Mouse (Mus musculus) right cerebral cortex, postnatal 4 days (tissue): ENCODE data around the gene Rapgefl1.

Source experiments
- DNase-seq: peaks from one replicate; pipeline ENCODE4 v3.0.0-alpha.2; 2022

Gene Rapgefl1

DNA sequence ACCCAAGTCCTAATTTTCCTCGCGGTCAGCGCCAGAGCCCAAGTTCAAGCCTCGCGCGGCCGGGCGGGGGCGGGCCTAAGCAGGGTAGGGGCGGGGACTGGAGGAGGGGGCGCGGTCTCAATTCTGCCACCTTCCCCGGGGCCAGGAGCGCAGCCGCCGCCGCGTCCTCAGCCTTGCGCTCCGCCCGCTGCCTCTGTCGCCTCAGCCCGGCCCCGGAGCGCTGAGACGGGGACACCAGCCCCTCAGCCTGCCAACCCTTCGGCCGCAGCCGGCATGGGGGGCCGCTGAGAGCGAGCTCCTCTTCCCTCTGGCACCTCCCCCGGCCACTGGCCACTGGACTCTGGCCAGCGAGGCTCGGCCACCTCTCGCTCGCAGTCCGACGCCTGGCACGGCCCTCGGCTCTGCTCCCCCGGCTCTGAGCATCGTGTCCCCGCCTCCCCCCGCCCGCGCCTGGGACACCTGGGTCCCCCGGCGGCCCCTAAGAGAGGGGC lies at the start of gene Rapgefl1:
TSS of gene Rapgefl1 (plus strand) at position 135 of the 491 bp plus-strand sequence.
- peak; percentile 76 for DNase-seq

GRCm38 (mm10) chr11:98787229-98787628 lies 49.4 kb upstream of the Rapgefl1 start:
- no peak for DNase-seq

- DNase-seq: no peak
These were observed 48.9 kb upstream of the Rapgefl1 start for GRCm38 (mm10) chr11:98787691-98788090.

DNA sequence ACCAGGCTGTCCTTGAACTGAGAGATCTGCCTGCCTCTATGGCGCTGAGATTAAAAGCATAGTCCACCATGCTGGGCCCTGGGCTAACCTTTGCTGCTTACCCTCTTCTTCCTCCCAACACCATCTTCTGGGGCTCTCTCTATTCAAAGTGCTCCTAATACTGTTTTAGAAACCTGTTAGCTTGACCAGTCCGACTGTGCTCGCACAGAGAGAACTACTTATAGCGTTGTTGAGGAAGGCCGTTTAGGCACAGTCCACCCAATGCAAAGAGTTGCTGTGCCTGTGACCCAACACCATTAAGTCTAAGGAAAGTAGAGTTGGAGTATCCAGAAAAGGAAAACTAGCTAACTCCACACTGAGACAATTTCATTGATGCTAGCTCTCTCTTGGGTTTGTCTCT lies 48.4 kb upstream of the Rapgefl1 start:
- DNase-seq: no peak

- DNase-seq: peak; percentile 72
These were observed 47.9 kb upstream of the Rapgefl1 start for GRCm38 (mm10) chr11:98788550-98789218.

GRCm38 (mm10) chr11:98789219-98789807 lies 47.3 kb upstream of the Rapgefl1 start:
- peak; percentile 23 for DNase-seq

DNA sequence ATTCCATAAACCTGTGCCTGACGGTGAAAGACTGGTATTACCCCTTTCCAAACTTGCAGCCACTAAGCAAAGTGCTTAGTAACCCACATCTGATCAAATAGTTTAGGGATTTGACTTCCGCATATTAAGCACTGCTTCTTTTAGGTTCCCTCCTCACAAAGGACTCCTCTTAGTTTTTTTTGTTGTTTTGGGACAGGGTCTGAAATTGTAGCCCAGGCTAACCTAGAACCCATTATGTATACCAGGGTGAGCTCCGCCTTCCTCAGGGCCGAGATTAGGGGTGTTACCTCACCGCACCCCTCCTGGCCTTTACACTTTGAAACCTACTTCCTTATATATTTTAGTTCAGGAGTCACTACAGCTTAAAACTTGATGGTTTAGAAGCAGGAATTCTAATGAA lies 46.8 kb upstream of the Rapgefl1 start:
- no peak for DNase-seq

- DNase-seq: no peak
These were observed 45.9 kb upstream of the Rapgefl1 start for GRCm38 (mm10) chr11:98790631-98791205.

DNA sequence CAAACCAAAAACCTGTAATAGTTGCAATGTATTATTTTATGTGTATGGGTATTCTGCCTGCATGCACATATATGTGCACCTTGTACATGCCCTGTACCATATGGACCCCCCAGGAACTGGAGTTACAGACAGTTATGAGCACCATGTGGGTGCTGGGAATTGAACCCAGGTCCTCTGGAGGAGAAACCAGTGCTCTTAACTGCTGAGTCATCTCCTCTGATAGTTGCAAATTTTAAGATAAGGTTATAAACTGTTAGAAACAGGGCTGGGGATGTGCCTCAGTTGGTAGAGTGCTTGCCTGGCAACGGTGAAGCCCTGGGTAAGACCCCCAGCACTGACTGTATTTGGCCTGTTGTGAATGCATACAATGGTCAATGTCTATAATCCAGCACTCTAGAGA lies 45.1 kb upstream of the Rapgefl1 start:
- DNase-seq: no peak

GRCm38 (mm10) chr11:98792081-98792480 lies 44.5 kb upstream of the Rapgefl1 start:
- no peak for DNase-seq

- DNase-seq: no peak
These were observed 42.0 kb upstream of the Rapgefl1 start for GRCm38 (mm10) chr11:98794469-98795014.

DNA sequence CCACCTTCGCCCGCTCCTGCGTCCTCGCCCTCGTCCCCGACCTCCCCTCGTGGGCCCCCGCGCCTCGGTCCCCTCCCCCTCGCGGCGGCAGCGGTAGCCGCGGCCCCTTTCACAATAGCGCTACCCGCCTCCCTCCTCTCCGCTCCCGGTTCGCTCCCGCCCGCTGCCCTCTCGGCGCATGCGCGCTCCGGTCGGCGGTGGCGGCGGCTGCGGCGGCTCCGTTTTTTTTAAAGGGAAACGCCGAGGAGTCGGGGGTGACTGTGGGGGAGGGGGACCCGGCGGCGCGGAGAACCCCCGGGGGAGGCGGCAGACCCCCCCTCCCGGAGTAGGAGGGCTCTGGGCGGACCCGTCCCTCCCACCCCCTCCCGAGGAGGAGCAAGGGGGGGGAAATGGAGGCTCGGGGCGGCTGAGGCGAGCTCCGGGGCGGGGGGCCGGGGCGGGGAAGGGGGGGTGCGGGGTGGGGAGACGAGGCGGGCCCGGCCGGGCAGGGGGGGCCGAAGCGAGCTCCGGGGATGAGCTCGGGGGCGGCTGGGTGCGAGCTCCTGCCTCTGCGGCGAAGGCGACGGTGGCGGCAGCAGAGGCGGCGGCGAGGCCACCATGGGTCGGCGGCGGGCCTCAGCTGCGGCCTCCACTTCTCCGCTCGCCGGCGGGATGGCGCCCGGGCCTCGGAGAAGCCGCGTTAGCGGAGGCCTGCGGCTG lies 41.4 kb upstream of the Rapgefl1 start, which contains the start of gene Msl1:
TSS of gene Msl1 (plus strand) at position 502 of the 699 bp plus-strand sequence.
- peak; percentile 92 for DNase-seq

DNA sequence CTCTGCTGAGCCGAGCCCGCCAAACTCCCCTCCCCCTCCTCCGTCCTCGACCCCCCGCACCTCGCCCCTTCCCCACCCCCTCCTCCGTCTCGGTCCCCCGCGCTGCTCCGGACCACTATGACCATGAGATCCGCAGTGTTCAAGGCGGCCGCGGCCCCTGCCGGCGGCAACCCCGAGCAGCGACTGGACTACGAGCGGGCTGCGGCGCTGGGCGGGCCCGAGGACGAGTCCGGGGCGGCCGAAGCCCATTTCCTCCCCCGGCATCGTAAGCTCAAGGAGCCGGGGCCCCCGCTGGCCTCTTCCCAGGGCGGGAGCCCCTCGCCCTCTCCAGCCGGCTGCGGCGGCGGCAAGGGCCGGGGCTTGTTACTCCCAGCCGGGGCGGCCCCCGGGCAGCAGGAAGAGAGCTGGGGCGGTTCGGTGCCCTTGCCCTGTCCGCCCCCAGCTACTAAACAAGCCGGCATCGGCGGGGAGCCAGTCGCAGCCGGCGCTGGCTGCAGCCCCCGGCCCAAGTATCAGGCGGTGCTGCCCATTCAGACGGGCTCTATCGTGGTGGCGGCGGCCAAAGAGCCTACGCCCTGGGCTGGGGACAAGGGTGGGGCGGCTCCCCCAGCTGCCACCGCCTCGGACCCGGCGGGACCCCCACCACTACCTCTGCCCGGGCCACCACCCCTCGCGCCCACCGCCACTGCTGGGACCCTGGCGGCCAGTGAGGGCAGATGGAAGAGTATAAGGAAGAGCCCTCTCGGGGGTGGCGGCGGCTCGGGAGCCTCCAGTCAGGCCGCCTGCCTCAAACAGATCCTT lies 40.7 kb upstream of the Rapgefl1 start:
- peak; percentile 50 for DNase-seq

- peak; percentile 83 for DNase-seq
These were observed 39.9 kb upstream of the Rapgefl1 start for GRCm38 (mm10) chr11:98796515-98797216.

GRCm38 (mm10) chr11:98797306-98797705 lies 39.3 kb upstream of the Rapgefl1 start:
- no peak for DNase-seq

- no peak for DNase-seq
These were observed 38.7 kb upstream of the Rapgefl1 start for GRCm38 (mm10) chr11:98797909-98798308.

- DNase-seq: no peak
These were observed 32.0 kb upstream of the Rapgefl1 start, which contains the start of gene Casc3 for GRCm38 (mm10) chr11:98804605-98805004. Casc3 (plus strand) TSS chr11:98804905.

- DNase-seq: no peak
These were observed 28.2 kb upstream of the Rapgefl1 start for GRCm38 (mm10) chr11:98808417-98808816.

- peak; percentile 94 for DNase-seq
These were observed 26.9 kb upstream of the Rapgefl1 start for GRCm38 (mm10) chr11:98809457-98810290.

DNA sequence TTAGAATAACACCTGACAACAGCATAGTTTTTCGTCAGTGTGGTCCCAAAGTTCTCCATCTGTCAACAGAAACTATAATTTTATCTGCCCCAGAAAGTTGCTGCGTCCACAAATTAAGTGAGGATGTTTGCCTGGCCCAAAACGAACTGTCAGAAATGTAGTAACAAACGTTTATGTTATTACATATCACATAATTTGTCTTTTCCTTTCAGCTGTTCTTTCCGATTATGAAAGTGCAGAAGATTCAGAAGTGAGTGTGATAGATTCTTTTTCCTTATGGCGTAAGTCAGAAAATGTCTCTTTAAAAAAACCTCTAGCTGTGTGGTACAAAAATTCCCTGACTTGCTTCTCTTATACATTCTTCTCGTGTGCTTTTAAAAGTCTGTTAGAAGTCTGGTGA lies 25.9 kb upstream of the Rapgefl1 start:
- no peak for DNase-seq
